ENCODE assay signal across 14 mouse cellular contexts in genomic region chr17:50499091-50499790, GRCm38 (mm10). TPM values are rescaled to one million over a fixed set of nuclear protein-coding genes. Genes with fewer than 3 reads are reported as not detected.
DNase-seq lines count a peak whose midpoint lies in the region; ATAC-seq lines count a peak whose summit lies in the region.
"Had no signal": no experiment of that assay in that cellular context is flagged by ENCODE, and none has a peak within 500 bp of the region (broad histone marks: within the 10 kb centered on the region; RNA-seq: fewer than 3 reads in every experiment).

No protein-coding gene starts in this region.

- DNase-seq in spleen, postnatal 36 days (ENCODE audit: low spot score in 2 of 2) = peak; percentile 30 to 46
- no peak for DNase-seq in spleen, adult 18-20 months
- no peak for DNase-seq in testis, postnatal 10 days (ENCODE audit: low spot score)
- DNase-seq in cerebellum, postnatal 4 days (ENCODE audit: low spot score in 2 of 2) = no peak
- no peak for DNase-seq in adrenal gland, adult 18-20 months (ENCODE audit: low spot score in 2 of 2)
- DNase-seq: adrenal gland, postnatal 25 days; cerebellum, postnatal 14 days; kidney, postnatal 36 days; lung, adult 2 months; right cerebral cortex, postnatal 14 days; thymus, adult 2 months had no signal

- peak; percentile 65 for ATAC-seq in activated CD4-positive, CD25-positive, alpha-beta regulatory T cell, adult 4 months
- peak; percentile 64 for ATAC-seq in inflammation-experienced regulatory T-cells, adult 6 months
- ATAC-seq: intestine, postnatal 0 days had no signal

RNA-seq across cellular contexts. Expression of gene Plcl2, which starts 10.0 kb away (rescaled TPM):
- polyA plus RNA-seq in activated CD4-positive, CD25-positive, alpha-beta regulatory T cell, adult 4 months (2017; shearing (Covaris generic)) = 1 to 10 TPM; 8.2 to 8.3 TPM
- polyA plus RNA-seq in inflammation-experienced regulatory T-cells, adult 6 months (2017; shearing (Covaris generic)) = 10 to 100 TPM in 1 of 3 experiments, 1 to 10 TPM in 2; 8.8 to 11.9 (median 9.4) TPM
- 10 to 100 TPM; 48.7 to 58.0 TPM for total RNA-seq in adrenal gland, adult 18-20 months (2021)

Comparison
In these comparisons a context has a peak if more than half of its experiments do, and no peak if none do; other contexts are left out.
1. DNase-seq: peak in spleen, postnatal 36 days (2 of 2); none in spleen, adult 18-20 months (0 of 2), testis, postnatal 10 days (single experiment), cerebellum, postnatal 4 days (0 of 2) and adrenal gland, adult 18-20 months (0 of 2).